Mouse (Mus musculus) kidney, adult 2 months (tissue): ENCODE measurements around the gene Pip5k1b.

Source experiments
- CTCF ChIP-seq: fragments of 200-500 bp; conservative IDR thresholded peaks from 2 replicates; pipeline ENCODE4 v1.5.1; 2011; ENCODE audit warnings: low read depth, mild to moderate bottlenecking, control low read depth, low read length, moderate library complexity, mixed read lengths; ENCODE audit not compliant: insufficient read depth, insufficient read length
- POLR2A ChIP-seq: fragments of 200-500 bp; IDR thresholded peaks from one replicate; pipeline ENCODE4 v1.6.1; 2011; ENCODE audit warnings: low read depth, low read length, control low read depth

- TF ChIP-seq CTCF (no peak), POLR2A (no peak)
Measured at GRCm38 (mm10) chr19:24266046-24266830, 289.4 kb downstream of the Pip5k1b start.
